In the genomic region with DNA sequence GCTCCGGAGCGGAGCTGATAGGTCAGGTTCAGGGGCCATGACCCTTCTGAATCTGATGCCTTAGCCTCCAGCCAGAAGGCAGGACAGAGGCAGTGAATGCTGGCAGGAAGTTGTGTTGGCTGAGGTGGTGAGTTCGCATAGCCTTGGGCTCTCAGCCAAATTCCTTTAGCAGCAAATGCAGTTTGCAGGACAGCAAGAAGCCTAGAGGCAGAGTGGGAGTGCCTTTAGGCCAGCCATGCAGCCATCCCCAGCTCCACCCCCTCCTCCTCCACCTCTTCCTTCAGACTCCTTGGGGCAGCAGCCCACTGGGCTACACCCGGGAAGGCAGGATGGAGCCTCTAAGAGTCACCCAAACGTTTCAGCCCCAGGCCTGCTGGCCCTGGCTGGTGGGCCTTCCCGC, we compare ENCODE assay signal across 9 mouse cellular contexts.
DNase-seq lines count a peak whose midpoint lies in the region; ATAC-seq lines count a peak whose summit lies in the region.
"Had no signal": no experiment of that assay in that cellular context is flagged by ENCODE, and none has a peak within 500 bp of the region (broad histone marks: within the 10 kb centered on the region; RNA-seq: fewer than 3 reads in every experiment).

No protein-coding gene starts in this region.

- peaks cover 17% of the 10 kb centered on the region for H3K4me1 ChIP-seq in heart, embryonic 16.5 days (ENCODE audit: control insufficient read depth, insufficient read depth, low read length)
- H3K4me1 ChIP-seq in liver, embryonic 11.5 days (replicated peaks; ENCODE audit: control insufficient read depth, insufficient read depth, low read length): 0 out of 2 replicates have a peak, but pooled peaks cover 3% of the 10 kb centered on the region
- H3K4me1 ChIP-seq: liver, embryonic 15.5 days had no signal

- H3K27ac ChIP-seq in heart, embryonic 16.5 days (ENCODE audit: low read length): no peak overlapping the region
- no peak overlapping the region for H3K27ac ChIP-seq in liver, embryonic 11.5 days (ENCODE audit: low read depth, low read length)
- H3K27ac ChIP-seq: liver, embryonic 15.5 days had no signal

- DNase-seq in ES-CJ7 (ENCODE audit: low read depth, low spot score): peak; percentile 36
- peak; percentile 87 for DNase-seq in adrenal gland, adult 2 months
- peak; percentile 28 for DNase-seq in liver, embryonic 11.5 days (ENCODE audit: low spot score)
- no peak for DNase-seq in frontal cortex, postnatal 10 days (ENCODE audit: low spot score in 2 of 2)
- DNase-seq in layer of hippocampus, adult 9-11 months: no peak

- peak; percentile 73 for ATAC-seq in heart, embryonic 16.5 days (replicated peaks; ENCODE audit: extremely low read depth, insufficient read depth, low FRiP score)
- ATAC-seq in liver, embryonic 11.5 days (replicated peaks; ENCODE audit: low FRiP score): no peak
- no peak for ATAC-seq in granulocyte monocyte progenitor cell, adult 5-6 weeks (replicated peaks; ENCODE audit: poor library complexity, severe bottlenecking)
- no peak for ATAC-seq in megakaryocyte, adult 5-6 weeks (ENCODE audit: poor library complexity, severe bottlenecking)

- no peaks in the 10 kb centered on the region for H3K36me3 ChIP-seq in heart, embryonic 16.5 days (ENCODE audit: control insufficient read depth, insufficient read depth)
- no peaks in the 10 kb centered on the region for H3K36me3 ChIP-seq in liver, embryonic 11.5 days (ENCODE audit: control insufficient read depth, insufficient read depth, low read length)
- H3K36me3 ChIP-seq: liver, embryonic 15.5 days had no signal

- H3K4me2 ChIP-seq in heart, embryonic 16.5 days (ENCODE audit: low read depth, low read length): no peak overlapping the region
- H3K4me2 ChIP-seq in liver, embryonic 11.5 days: no peak overlapping the region
- H3K4me2 ChIP-seq: liver, embryonic 15.5 days had no signal

- no peak overlapping the region for H3K9ac ChIP-seq in heart, embryonic 16.5 days (ENCODE audit: low read length)
- no peak overlapping the region for H3K9ac ChIP-seq in liver, embryonic 11.5 days (ENCODE audit: low read depth, low read length)
- H3K9ac ChIP-seq: liver, embryonic 15.5 days had no signal

- H3K9me3 ChIP-seq in heart, embryonic 16.5 days (replicated peaks; ENCODE audit: control insufficient read depth, low read length): no peaks in the 10 kb centered on the region
- no peaks in the 10 kb centered on the region for H3K9me3 ChIP-seq in liver, embryonic 11.5 days (ENCODE audit: control insufficient read depth, low read length)
- H3K9me3 ChIP-seq: liver, embryonic 15.5 days had no signal

- no peak overlapping the region for H3K4me3 ChIP-seq in heart, embryonic 16.5 days (ENCODE audit: low read length)
- H3K4me3 ChIP-seq in liver, embryonic 11.5 days (ENCODE audit: low read depth, low read length): no peak overlapping the region
- H3K4me3 ChIP-seq: liver, embryonic 15.5 days had no signal

- no peaks in the 10 kb centered on the region for H3K27me3 ChIP-seq in heart, embryonic 16.5 days (ENCODE audit: control insufficient read depth, insufficient read depth, low read length)
- no peaks in the 10 kb centered on the region for H3K27me3 ChIP-seq in liver, embryonic 11.5 days (replicated peaks; ENCODE audit: control insufficient read depth, insufficient read depth, low read length)
- H3K27me3 ChIP-seq: liver, embryonic 15.5 days had no signal

- WGBS in heart, embryonic 16.5 days: 20% methylated on average over 6 of the region's 6 CpGs
- WGBS in liver, embryonic 11.5 days: 44% methylated on average over 6 of the region's 6 CpGs

Comparison
In these comparisons a context has a peak if more than half of its experiments do, and no peak if none do; other contexts are left out.
1. DNase-seq: peak in ES-CJ7 (single experiment), adrenal gland, adult 2 months (single experiment) and liver, embryonic 11.5 days (single experiment); none in frontal cortex, postnatal 10 days (0 of 2) and layer of hippocampus, adult 9-11 months (single experiment).